ENCODE assay signal across 27 mouse cellular contexts in the genomic region with DNA sequence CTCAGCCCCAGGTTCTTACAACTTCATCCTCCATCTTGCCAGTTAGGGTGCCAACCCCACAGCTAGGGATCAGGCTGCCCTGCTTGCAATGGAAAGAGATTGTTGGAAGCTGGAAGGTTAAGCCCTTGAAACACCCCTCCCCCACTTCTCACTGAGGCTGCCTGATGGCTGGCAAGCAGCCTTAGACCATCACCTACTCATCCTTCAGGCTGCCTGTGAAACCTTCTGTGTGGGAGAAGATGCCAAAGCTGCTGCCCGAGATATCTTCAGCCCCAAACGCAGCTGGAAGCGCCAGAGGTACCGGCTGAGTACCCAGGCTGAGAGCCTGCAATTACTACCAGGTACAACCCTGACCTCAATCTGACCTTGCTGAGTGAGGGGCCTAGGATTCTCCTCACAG. TPM values are rescaled to one million over a fixed set of nuclear protein-coding genes. Genes with fewer than 3 reads are reported as not detected.
DNase-seq lines count a peak whose midpoint lies in the region; TF ChIP-seq lines count a peak whose summit lies in the region.
"Had no signal": no experiment of that assay in that cellular context is flagged by ENCODE, and none has a peak within 500 bp of the region (broad histone marks: within the 10 kb centered on the region; RNA-seq: fewer than 3 reads in every experiment).

No protein-coding gene starts in this region.

- no peak for TF ChIP-seq CTCF in MEL (IDR thresholded peaks at IDR 0.05 in 2 of 3, conservative IDR thresholded peaks at IDR 0.05 in 1 of 3; ENCODE audit: control insufficient read depth in 1 of 3, insufficient read depth in 1 of 3, low read depth in 2 of 3, low read length in 3 of 3, poor library complexity in 1 of 3, severe bottlenecking in 1 of 3)

- peak; percentile 21 to 50; a peak in 3 of 4 replicates for TF ChIP-seq EP300 in MEL (IDR thresholded peaks at IDR 0.05; ENCODE audit: low read depth in 1 of 2, low read length in 2 of 2)

- no peak; a peak in 1 of 4 replicates for TF ChIP-seq POLR2A in MEL (IDR thresholded peaks at IDR 0.05; ENCODE audit: control insufficient read depth in 1 of 2, insufficient read depth in 1 of 2, low read depth in 1 of 2, low read length in 2 of 2, poor library complexity in 1 of 2)

- 0 out of 2 replicates have a peak, but pooled peaks cover 6% of the 10 kb centered on the region for H3K27me3 ChIP-seq in heart, embryonic 10.5 days (ENCODE audit: insufficient read depth, poor library complexity, severe bottlenecking)
- no peaks in the 10 kb centered on the region for H3K27me3 ChIP-seq in MEL (ENCODE audit: control insufficient read depth in 1 of 2, insufficient read depth in 2 of 2, low read length in 2 of 2)

- no peaks in the 10 kb centered on the region; the same call in 1 of the 2 replicates for H3K79me2 ChIP-seq in MEL (ENCODE audit: control insufficient read depth, insufficient read depth, low read length, poor library complexity)

- H3K9ac ChIP-seq in MEL (ENCODE audit: control insufficient read depth, low read depth, low read length, poor library complexity, severe bottlenecking), result peak overlapping the region; percentile 26
- H3K9ac ChIP-seq: embryonic facial prominence, embryonic 12.5 days; embryonic facial prominence, embryonic 15.5 days; hindbrain, embryonic 13.5 days had no signal

- H3K9me3 ChIP-seq in heart, embryonic 10.5 days, result no peaks in the 10 kb centered on the region
- H3K9me3 ChIP-seq in MEL (replicated peaks; ENCODE audit: insufficient read depth, low read length), result no peaks in the 10 kb centered on the region
- H3K9me3 ChIP-seq: embryonic facial prominence, embryonic 12.5 days; embryonic facial prominence, embryonic 15.5 days; G1E; hindbrain, embryonic 10.5 days; hindbrain, embryonic 13.5 days had no signal

- WGBS in heart, embryonic 10.5 days, result 55% methylated on average over 4 of the region's 4 CpGs

- H3K36me3 ChIP-seq in heart, embryonic 10.5 days, result peaks cover 12% of the 10 kb centered on the region
- H3K36me3 ChIP-seq in MEL (ENCODE audit: control insufficient read depth in 1 of 2, insufficient read depth in 2 of 2, low read length in 2 of 2), result peaks cover 0 to 43% of the 10 kb centered on the region in 2 experiments; a peak in 2 of 4 replicates
- H3K36me3 ChIP-seq: embryonic facial prominence, embryonic 12.5 days; embryonic facial prominence, embryonic 15.5 days; G1E; hindbrain, embryonic 10.5 days; hindbrain, embryonic 13.5 days had no signal

- DNase-seq in heart, embryonic 10.5 days (ENCODE audit: low spot score), result no peak
- no peak for DNase-seq in heart, adult 9 months (ENCODE audit: low spot score in 2 of 2)
- peak; percentile 26 to 54 for DNase-seq in left cerebral cortex, postnatal 25 days (ENCODE audit: low spot score in 2 of 2)
- no peak for DNase-seq in left cerebral cortex, postnatal 4 days
- DNase-seq in MEL (ENCODE audit: low read depth, low spot score), result peak; percentile 62
- no peak for DNase-seq in layer of hippocampus, postnatal 25 days (ENCODE audit: extremely low spot score in 1 of 2, low spot score in 1 of 2)
- DNase-seq: adrenal gland, adult 2 months; adrenal gland, postnatal 14 days; B cell, adult 2 months; cerebellum, adult 11-12 months; cerebellum, adult 8-10 months; forebrain, postnatal 0 days; gastrocnemius, adult 2 months; gastrocnemius, postnatal 14 days; heart, adult 11 months; kidney, adult 11 months had no signal

- TF ChIP-seq RAD21 in MEL (IDR thresholded peaks at IDR 0.05; ENCODE audit: low read depth, low read length), result no peak

- H3K4me1 ChIP-seq in heart, embryonic 10.5 days, result peaks cover 46% of the 10 kb centered on the region
- H3K4me1 ChIP-seq in MEL (ENCODE audit: control insufficient read depth in 1 of 2, insufficient read depth in 2 of 2, low read length in 2 of 2), result peaks cover 22 to 66% of the 10 kb centered on the region in 2 experiments

- peak overlapping the region; percentile 18; the same call in 1 of the 2 replicates for H3K27ac ChIP-seq in heart, embryonic 10.5 days
- peak overlapping the region; percentile 77 for H3K27ac ChIP-seq in MEL (ENCODE audit: control insufficient read depth, low read depth, low read length)
- H3K27ac ChIP-seq: embryonic facial prominence, embryonic 12.5 days; embryonic facial prominence, embryonic 15.5 days; gastrocnemius, adult 2 months; hindbrain, embryonic 10.5 days; hindbrain, embryonic 13.5 days; hindbrain, postnatal 0 days had no signal

- intact Hi-C loops in left cerebral cortex, postnatal 25 days (cut with DNase I), result no loop called here
- intact Hi-C loops in left cerebral cortex, postnatal 4 days (cut with DNase I), result no loop called here

- H3K4me3 ChIP-seq in heart, embryonic 10.5 days, result no peak overlapping the region
- peak overlapping the region; percentile 2 to 7; a peak in 1 of 4 replicates for H3K4me3 ChIP-seq in MEL (ENCODE audit: control insufficient read depth in 1 of 2, insufficient read depth in 1 of 2, low read depth in 2 of 2, low read length in 2 of 2)
- H3K4me3 ChIP-seq: embryonic facial prominence, embryonic 12.5 days; embryonic facial prominence, embryonic 15.5 days; gastrocnemius, adult 2 months; hindbrain, embryonic 10.5 days; hindbrain, embryonic 13.5 days had no signal

TF ChIP-seq in MEL, 35 proteins besides CTCF, POLR2A, EP300 and RAD21:
- 0 out of 2 replicates have a peak, but pooled peaks have one; percentile 15 for TF ChIP-seq TAL1 (IDR thresholded peaks at IDR 0.05; ENCODE audit: low read length)
- TF ChIP-seq RCOR1 (IDR thresholded peaks at IDR 0.05; ENCODE audit: low read depth, low read length), result 0 out of 2 replicates have a peak, but pooled peaks have one; percentile 18
- TF ChIP-seq TBP (IDR thresholded peaks at IDR 0.05; ENCODE audit: low read depth, low read length), result 0 out of 2 replicates have a peak, but pooled peaks have one; percentile 25
- no peak for TF ChIP-seq MEF2A (IDR thresholded peaks at IDR 0.05; ENCODE audit: extremely low read depth, insufficient replicate concordance, low read depth, low read length, poor library complexity, severe bottlenecking)

RNA-seq across cellular contexts. Expression of gene Atg9b, which starts 12.4 kb away (rescaled TPM):
- polyA plus RNA-seq in heart, embryonic 10.5 days (2016; fragmentation: Nextera tagmentation; extraction: Ambion mirVana), result 1.2 and 2.3 TPM in 2 replicates
- 1 to 10 TPM; 2.3 to 3.0 TPM for total RNA-seq in left cerebral cortex, postnatal 25 days (2021)
- total RNA-seq in left cerebral cortex, postnatal 4 days (2021), result 1 to 10 TPM; 6.4 to 8.1 TPM
- 30.2 and 41.2 TPM in 2 replicates for total RNA-seq in MEL (2012; rRNA removed)
- 10 to 100 TPM in 1 of 2 experiments, not detected in 1; 41.5 TPM for polyA plus RNA-seq in MEL (2012; ENCODE audit: insufficient read depth in 1 of 2, insufficient read length in 2 of 2, low read depth in 1 of 2, low replicate concordance in 2 of 2, missing spikeins in 1 of 2)
- 1 to 10 TPM; 2.6 to 3.3 TPM for total RNA-seq in layer of hippocampus, postnatal 25 days (2021)

RNA-seq across cellular contexts. Expression of gene Abcb8, which starts 14.0 kb away (rescaled TPM):
- 62.7 and 81.3 TPM in 2 replicates for polyA plus RNA-seq in heart, embryonic 10.5 days (2016; fragmentation: Nextera tagmentation; extraction: Ambion mirVana)
- total RNA-seq in left cerebral cortex, postnatal 25 days (2021), result 10 to 100 TPM; 41.3 to 54.2 TPM
- 10 to 100 TPM; 44.5 to 53.6 TPM for total RNA-seq in left cerebral cortex, postnatal 4 days (2021)
- total RNA-seq in MEL (2012; rRNA removed), result 72.4 and 76.9 TPM in 2 replicates
- polyA plus RNA-seq in MEL (2012; ENCODE audit: insufficient read depth in 1 of 2, insufficient read length in 2 of 2, low read depth in 1 of 2, low replicate concordance in 2 of 2, missing spikeins in 1 of 2), result 100 to 1,000 TPM in 1 of 2 experiments, not detected in 1; 124 TPM
- 10 to 100 TPM; 52.3 to 54.1 TPM for total RNA-seq in layer of hippocampus, postnatal 25 days (2021)

RNA-seq across cellular contexts. Expression of gene Nos3, which starts 14.9 kb away (rescaled TPM):
- 23.2 and 40.8 TPM in 2 replicates for polyA plus RNA-seq in heart, embryonic 10.5 days (2016; fragmentation: Nextera tagmentation; extraction: Ambion mirVana)
- total RNA-seq in left cerebral cortex, postnatal 25 days (2021), result 1 to 10 TPM; 8.0 to 9.5 TPM
- 10 to 100 TPM; 10.0 to 10.2 TPM for total RNA-seq in left cerebral cortex, postnatal 4 days (2021)
- total RNA-seq in MEL (2012; rRNA removed), result 2.0 and 3.9 TPM in 2 replicates
- polyA plus RNA-seq in MEL (2012; ENCODE audit: insufficient read depth in 1 of 2, insufficient read length in 2 of 2, low read depth in 1 of 2, low replicate concordance in 2 of 2, missing spikeins in 1 of 2), result 1 to 10 TPM in 1 of 2 experiments, not detected in 1; 6.2 TPM
- total RNA-seq in layer of hippocampus, postnatal 25 days (2021), result 1 to 10 TPM; 6.7 to 8.4 TPM

RNA-seq across cellular contexts. Expression of gene Kcnh2, which starts 28.1 kb away (rescaled TPM):
- 28.8 and 32.2 TPM in 2 replicates for polyA plus RNA-seq in heart, embryonic 10.5 days (2016; fragmentation: Nextera tagmentation; extraction: Ambion mirVana)
- total RNA-seq in left cerebral cortex, postnatal 25 days (2021), result 10 to 100 TPM; 22.5 to 30.1 TPM
- 10 to 100 TPM; 16.4 to 21.2 TPM for total RNA-seq in left cerebral cortex, postnatal 4 days (2021)
- total RNA-seq in MEL (2012; rRNA removed), result 1.8 and 2.0 TPM in 2 replicates
- polyA plus RNA-seq in MEL (2012; ENCODE audit: insufficient read depth in 1 of 2, insufficient read length in 2 of 2, low read depth in 1 of 2, low replicate concordance in 2 of 2, missing spikeins in 1 of 2), result 1 to 10 TPM in 1 of 2 experiments, not detected in 1; 6.8 TPM
- 10 to 100 TPM; 20.1 to 21.9 TPM for total RNA-seq in layer of hippocampus, postnatal 25 days (2021)

RNA-seq across cellular contexts. Expression of gene Asic3, which starts 33.7 kb away (rescaled TPM):
- polyA plus RNA-seq in heart, embryonic 10.5 days (2016; fragmentation: Nextera tagmentation; extraction: Ambion mirVana), result 0.11 TPM in 1 of 2 replicates, not detected in the other
- under 1 TPM in 1 of 2 experiments, not detected in 1; 0.73 TPM for total RNA-seq in left cerebral cortex, postnatal 25 days (2021)
- total RNA-seq in left cerebral cortex, postnatal 4 days (2021), result not detected
- 0.04 TPM in 1 of 2 replicates, not detected in the other for total RNA-seq in MEL (2012; rRNA removed)
- under 1 TPM in 1 of 2 experiments, not detected in 1; 0.35 TPM for polyA plus RNA-seq in MEL (2012; ENCODE audit: insufficient read depth in 1 of 2, insufficient read length in 2 of 2, low read depth in 1 of 2, low replicate concordance in 2 of 2, missing spikeins in 1 of 2)
- total RNA-seq in layer of hippocampus, postnatal 25 days (2021), result under 1 TPM in 1 of 2 experiments, not detected in 1; 0.30 TPM
- total RNA-seq: adrenal gland, postnatal 14 days; common myeloid progenitor, adult 5-6 weeks; forebrain, postnatal 0 days had no signal
- polyA plus RNA-seq: forebrain, embryonic 11.5 days; forebrain, embryonic 14.5 days; G1E; heart, embryonic 14.5 days; inflammation-experienced regulatory T-cells, adult 6 months had no signal

Comparison
In these comparisons a context has a peak if more than half of its experiments do, and no peak if none do; other contexts are left out.
1. DNase-seq: peak in left cerebral cortex, postnatal 25 days (2 of 2) and MEL (single experiment); none in heart, embryonic 10.5 days (single experiment), heart, adult 9 months (0 of 2), left cerebral cortex, postnatal 4 days (single experiment) and layer of hippocampus, postnatal 25 days (0 of 2).